Mouse (Mus musculus) lung, postnatal 0 days (tissue): ENCODE data around the gene Dnali1. TPM values are rescaled to one million over a fixed set of nuclear protein-coding genes. Genes with fewer than 3 reads are reported as not detected.

ENCODE experiments used
- ATAC-seq: fragments of 200-750 bp; cut with Nextera tagmentation; 2 replicates; pipeline ENCODE4 v1.8.0; 2017; ENCODE audit warnings: moderate library complexity
- DNase-seq: peaks from one replicate; pipeline ENCODE4 v3.0.0-alpha.2; 2016; ENCODE audit warnings: low spot score
- H3K27ac ChIP-seq: fragments of 300-500 bp; sonication (generic); 2 replicates; pipeline ENCODE4 v1.5.1; 2014; ENCODE audit warnings: antibody characterized with exemption, mild to moderate bottlenecking, low read length, mixed read lengths
- H3K27me3 ChIP-seq: fragments of 300-500 bp; sonication (generic); replicated peaks from 2 replicates; pipeline ENCODE4 v1.6.1; 2014; ENCODE audit warnings: low read length, mixed read lengths; ENCODE audit not compliant: insufficient read depth
- H3K36me3 ChIP-seq: fragments of 300-500 bp; sonication (generic); 2 replicates; pipeline ENCODE4 v1.6.1; 2014; ENCODE audit warnings: low read length, mixed read lengths; ENCODE audit not compliant: insufficient read depth
- H3K4me1 ChIP-seq: fragments of 300-500 bp; sonication (generic); 2 replicates; pipeline ENCODE4 v1.6.1; 2014; ENCODE audit warnings: antibody characterized with exemption, low read depth, low read length, mixed read lengths; ENCODE audit not compliant: insufficient read depth
- H3K4me2 ChIP-seq: fragments of 300-500 bp; sonication (generic); replicated peaks from 2 replicates; pipeline ENCODE4 v1.6.1; 2014; ENCODE audit warnings: low read depth, mild to moderate bottlenecking, low read length, moderate library complexity, mixed read lengths
- H3K4me3 ChIP-seq: fragments of 300-500 bp; sonication (generic); 2 replicates; pipeline ENCODE4 v1.5.1; 2014; ENCODE audit warnings: low read depth, low read length
- H3K9ac ChIP-seq: fragments of 300-500 bp; sonication (generic); replicated peaks from 2 replicates; pipeline ENCODE4 v1.6.1; 2014; ENCODE audit warnings: low read depth, mild to moderate bottlenecking
- H3K9me3 ChIP-seq: fragments of 300-500 bp; sonication (generic); 2 replicates; pipeline ENCODE4 v1.6.1; 2016; ENCODE audit warnings: low read length, mixed read lengths
- CTCF ChIP-seq: IDR thresholded peaks from 2 replicates; pipeline ENCODE4 v1.5.1; 2016; ENCODE audit warnings: antibody characterized with exemption, mild to moderate bottlenecking
- EP300 ChIP-seq: IDR thresholded peaks from 2 replicates; pipeline ENCODE4 v1.6.1; 2016; ENCODE audit warnings: antibody characterized with exemption, mild to moderate bottlenecking, control low read depth
- WGBS: fragments of 180-500 bp; shearing (Covaris S2); extraction: QIAGEN DNeasy Blood & Tissue Kit; methylation state at CpG from one replicate; pipeline ENCODE4 v1.1.7; 2014; 5-methylcytosine and 5-hydroxymethylcytosine counted together
- polyA plus RNA-seq: library from polyadenylated mRNA; unstranded; fragments of >200 nt; fragmentation: Nextera tagmentation; extraction: Ambion mirVana; gene quantifications from 2 replicates; pipeline ENCODE4 v1.2.1, GENCODE M21; 2015

Gene Dnali1
- polyA plus RNA-seq, 1 experiment from 2014 or later = 6.9 TPM

DNA sequence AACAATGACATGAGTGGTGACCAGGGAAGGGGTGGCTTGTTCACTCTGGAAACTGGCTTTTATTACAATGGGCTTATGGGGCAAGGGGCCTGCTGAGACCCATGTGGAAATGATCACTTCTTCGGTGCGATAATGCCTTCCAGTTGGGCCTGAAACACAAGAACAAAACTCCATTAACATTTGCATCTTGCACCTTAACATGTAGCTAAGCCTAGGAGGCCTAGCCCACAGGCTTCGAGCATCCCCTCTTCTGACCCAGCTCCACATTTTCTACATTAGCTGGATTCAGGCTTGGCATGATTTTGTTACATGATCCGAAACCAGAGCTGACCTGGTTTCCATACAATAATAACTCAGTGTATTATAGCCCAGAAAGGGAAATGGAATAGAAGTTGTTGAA lies 9.0 kb downstream of the Dnali1 start:
- no peaks in the 10 kb centered on the region for H3K9me3 ChIP-seq
- TF ChIP-seq CTCF (no peak), EP300 (no peak)
- H3K27ac ChIP-seq = no peak overlapping the region
- ATAC-seq (no peak), DNase-seq (no peak)
- H3K27me3 ChIP-seq = no peaks in the 10 kb centered on the region
- no peak overlapping the region for H3K9ac ChIP-seq
- no peak overlapping the region for H3K4me3 ChIP-seq
- H3K36me3 ChIP-seq = peaks cover 23% of the 10 kb centered on the region
- H3K4me2 ChIP-seq = no peak overlapping the region
- 86% methylated on average over 4 of the region's 4 CpGs for WGBS
- no peaks in the 10 kb centered on the region for H3K4me1 ChIP-seq

DNA sequence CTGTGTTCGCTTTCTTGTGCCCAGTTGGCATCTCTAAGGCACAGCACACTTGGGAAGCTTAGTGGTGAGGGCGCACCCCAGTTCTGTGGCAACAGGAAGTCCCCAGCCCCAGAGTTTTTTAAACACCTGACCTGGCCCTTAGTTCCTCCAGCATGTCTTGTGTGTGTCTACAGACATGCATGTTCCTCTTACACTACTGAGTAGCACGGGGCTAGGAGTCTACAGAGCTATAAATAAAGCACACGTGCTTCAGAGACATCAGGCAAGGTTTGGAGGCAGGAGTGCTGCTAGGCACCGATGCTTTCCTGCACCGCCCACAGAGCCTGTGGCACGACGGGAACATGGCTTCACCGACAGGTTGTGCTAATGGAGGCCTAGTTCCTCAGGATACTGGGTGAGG lies 10.1 kb downstream of the Dnali1 start:
- H3K27me3 ChIP-seq = no peaks in the 10 kb centered on the region
- no peak overlapping the region for H3K9ac ChIP-seq
- H3K36me3 ChIP-seq = peaks cover 23% of the 10 kb centered on the region
- no peak overlapping the region for H3K4me2 ChIP-seq
- no peaks in the 10 kb centered on the region for H3K4me1 ChIP-seq
- H3K27ac ChIP-seq = no peak overlapping the region
- ATAC-seq (peak; percentile 22; the same call in 1 of the 2 replicates), DNase-seq (no peak)
- TF ChIP-seq EP300 (no peak), CTCF (no peak)
- 82% methylated on average over 9 of the region's 9 CpGs for WGBS
- H3K4me3 ChIP-seq = no peak overlapping the region
- H3K9me3 ChIP-seq = no peaks in the 10 kb centered on the region

DNA sequence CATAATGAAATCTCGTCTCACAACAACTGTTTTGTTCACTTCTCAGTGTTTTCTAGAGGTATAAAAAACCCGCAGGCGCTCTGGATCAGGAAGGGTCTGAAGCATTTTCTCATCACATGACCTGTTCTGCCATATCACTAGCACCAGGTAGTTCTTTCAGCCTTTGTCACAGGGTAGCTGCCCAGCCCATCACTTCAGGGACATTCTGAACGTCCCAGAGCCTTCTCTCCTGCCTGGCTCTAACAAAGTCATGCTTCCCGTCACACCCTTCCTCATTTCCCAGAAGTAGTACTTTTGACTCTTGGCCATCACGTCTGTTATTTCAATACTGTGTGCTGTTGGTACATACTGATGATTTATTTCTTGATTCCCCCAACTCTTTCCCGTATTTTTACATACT lies 21.0 kb downstream of the Dnali1 start:
- H3K27me3 ChIP-seq = no peaks in the 10 kb centered on the region
- DNase-seq = no peak

DNA sequence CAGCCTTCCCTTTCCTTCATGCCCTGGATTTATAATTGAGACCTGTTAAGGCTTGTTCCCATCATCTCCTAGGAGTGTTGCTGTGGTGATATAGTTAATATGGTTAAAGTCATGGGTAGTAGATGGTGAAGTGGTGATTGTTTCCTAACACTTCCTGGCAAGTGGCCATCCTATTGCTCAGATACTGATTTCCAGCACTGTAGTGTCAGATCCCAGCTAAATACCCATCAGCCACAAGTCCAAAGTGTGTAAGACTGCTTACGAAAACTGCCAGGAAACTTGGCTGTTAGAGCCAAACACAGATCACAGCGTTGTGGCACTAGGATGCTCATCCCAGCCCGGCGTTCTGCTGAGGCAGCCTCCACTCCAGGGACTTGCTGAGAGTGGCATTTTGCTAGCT lies 31.2 kb downstream of the Dnali1 start:
- Histone ChIP-seq H3K4me3 (no peak overlapping the region), H3K4me2 (no peak overlapping the region), H3K9me3 (no peaks in the 10 kb centered on the region), H3K9ac (no peak overlapping the region), H3K27me3 (no peaks in the 10 kb centered on the region), H3K4me1 (peaks cover 6% of the 10 kb centered on the region; the same call in 1 of the 2 replicates), H3K27ac (no peak overlapping the region), H3K36me3 (no peaks in the 10 kb centered on the region)
- 71% methylated on average over 4 of the region's 4 CpGs for WGBS
- ATAC-seq = no peak
- peak; percentile 68 for DNase-seq
- no peak for TF ChIP-seq EP300
- no peak for TF ChIP-seq CTCF

More for the DNA sequence above, 21.0 kb downstream of the Dnali1 start:
- H3K9me3 ChIP-seq = no peaks in the 10 kb centered on the region
- 83% methylated on average over 7 of the region's 7 CpGs for WGBS
- H3K9ac ChIP-seq = no peak overlapping the region
- no peak overlapping the region for H3K4me3 ChIP-seq
- no peak overlapping the region for H3K4me2 ChIP-seq
- peaks cover 53% of the 10 kb centered on the region for H3K36me3 ChIP-seq
- ATAC-seq = no peak
- TF ChIP-seq EP300 = no peak
- TF ChIP-seq CTCF = no peak
- H3K27ac ChIP-seq = no peak overlapping the region
- no peaks in the 10 kb centered on the region for H3K4me1 ChIP-seq

DNA sequence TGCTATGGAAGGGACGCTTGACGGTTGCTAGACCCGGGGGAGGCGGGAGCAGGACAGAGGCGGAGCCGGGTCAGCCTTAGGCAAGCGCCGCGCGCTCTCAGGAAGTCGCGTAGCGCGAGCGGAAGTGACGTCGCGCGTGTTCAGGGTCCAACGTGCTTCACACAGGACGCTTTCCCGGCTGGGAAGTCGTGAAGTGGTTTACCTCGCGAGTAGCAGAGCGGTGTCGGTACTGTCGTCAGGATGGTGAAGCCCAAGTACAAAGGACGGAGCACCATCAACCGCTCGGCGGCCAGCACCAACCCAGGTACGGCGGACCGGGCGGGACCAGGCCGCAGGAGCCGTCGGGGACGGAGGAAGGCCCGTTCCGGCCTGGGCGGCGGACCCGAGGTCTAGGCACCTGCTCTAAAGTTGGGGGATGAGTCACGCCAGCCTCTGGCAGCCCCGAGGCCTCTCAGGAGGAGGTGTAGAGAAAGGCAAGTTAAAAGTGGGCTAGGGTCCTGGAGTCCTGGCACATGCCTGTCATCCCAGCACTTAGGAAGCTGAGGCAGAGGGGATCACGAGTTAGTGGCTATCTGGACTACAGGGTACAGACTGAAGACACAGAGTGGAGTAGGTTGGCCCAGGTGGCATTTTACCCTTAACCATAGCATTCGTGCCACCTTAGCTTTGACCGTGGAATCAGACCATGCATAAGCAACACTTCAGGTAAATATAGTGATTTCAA lies 35.5 kb downstream of the Dnali1 start:
- H3K36me3 ChIP-seq = no peaks in the 10 kb centered on the region
- H3K27me3 ChIP-seq = no peaks in the 10 kb centered on the region
- ATAC-seq (peak; percentile 99), DNase-seq (peak; percentile 96)
- peaks cover 6% of the 10 kb centered on the region; the same call in 1 of the 2 replicates for H3K4me1 ChIP-seq
- peak overlapping the region; percentile 48 for H3K27ac ChIP-seq
- H3K4me3 ChIP-seq = peak overlapping the region; percentile 68
- under 1% methylated on average over 50 of the region's 50 CpGs for WGBS
- peak overlapping the region; percentile 72 for H3K9ac ChIP-seq
- no peak for TF ChIP-seq EP300
- no peak for TF ChIP-seq CTCF
- no peaks in the 10 kb centered on the region for H3K9me3 ChIP-seq
- H3K4me2 ChIP-seq = peak overlapping the region; percentile 92

DNA sequence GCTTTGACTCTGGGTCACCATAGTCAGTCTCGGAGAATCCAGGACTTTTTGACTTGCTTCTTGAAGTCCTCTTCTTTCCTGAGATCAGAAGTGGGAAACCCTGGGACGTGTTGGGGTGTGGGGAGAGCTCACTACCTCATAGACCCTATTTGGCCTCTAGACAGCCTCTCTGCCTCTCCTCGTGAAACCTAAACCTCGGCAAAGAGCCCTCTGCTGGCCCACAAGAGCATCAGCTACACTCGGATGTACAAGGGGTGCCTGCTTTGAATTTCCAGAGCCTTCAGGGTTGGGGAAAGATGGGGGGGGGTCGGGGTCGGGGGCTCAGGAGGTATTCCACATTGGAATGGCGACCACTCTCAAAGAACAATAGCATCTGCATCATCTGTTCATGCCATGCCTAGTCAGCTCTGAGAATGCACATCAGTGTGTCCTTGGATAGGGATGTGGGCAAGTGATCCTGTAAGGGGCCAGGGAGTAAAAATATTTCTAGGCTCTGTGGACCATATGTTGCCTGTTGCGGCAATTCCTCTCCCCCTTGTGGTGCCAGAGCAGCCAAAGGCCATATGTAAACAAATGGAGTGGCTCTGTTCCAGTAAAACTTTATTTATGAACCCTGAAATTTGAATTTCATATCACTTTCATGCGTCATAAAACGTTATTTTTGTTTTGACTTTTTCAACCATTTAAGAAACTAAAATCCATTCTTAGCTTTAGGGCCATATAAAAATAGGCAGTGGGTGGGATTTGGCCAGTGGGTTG lies 44.5 kb downstream of the Dnali1 start:
- peaks cover 5% of the 10 kb centered on the region; the same call in 1 of the 2 replicates for H3K4me1 ChIP-seq
- H3K4me2 ChIP-seq = no peak overlapping the region
- no peaks in the 10 kb centered on the region for H3K9me3 ChIP-seq
- no peak overlapping the region for H3K9ac ChIP-seq
- H3K36me3 ChIP-seq = no peaks in the 10 kb centered on the region
- DNase-seq = no peak
- no peak overlapping the region for H3K27ac ChIP-seq
- no peak overlapping the region for H3K4me3 ChIP-seq
- TF ChIP-seq CTCF (peak; percentile 47), EP300 (no peak)
- no peak for ATAC-seq
- no peaks in the 10 kb centered on the region for H3K27me3 ChIP-seq
- WGBS = 30% methylated on average over 11 of the region's 11 CpGs
